8 mouse cellular contexts compared by ENCODE assay signal in the genomic region with DNA sequence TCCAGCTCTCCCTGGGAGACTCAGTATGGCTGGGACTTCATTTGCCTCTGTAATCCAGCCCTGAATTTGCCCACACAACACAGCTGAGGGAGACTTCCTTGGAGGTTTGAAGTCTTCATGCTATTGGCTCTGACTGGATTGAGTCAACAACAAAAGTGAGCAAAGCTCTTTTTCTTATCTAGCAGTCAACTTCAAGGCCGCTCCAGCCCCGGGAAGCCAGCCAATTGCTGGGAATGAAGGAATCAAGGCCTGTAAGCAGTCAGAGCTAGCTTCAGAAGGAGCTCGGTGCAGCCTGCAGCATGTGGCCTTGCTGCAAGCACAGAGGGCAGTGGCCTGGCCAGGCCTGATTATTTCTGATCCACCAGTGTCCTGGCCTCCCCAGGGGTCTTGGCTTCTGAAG. TPM values are rescaled to one million over a fixed set of nuclear protein-coding genes. Genes with fewer than 3 reads are reported as not detected.
DNase-seq lines count a peak whose midpoint lies in the region; ATAC-seq lines count a peak whose summit lies in the region.

No protein-coding gene starts in this region.

- 49% methylated on average over 3 of the region's 3 CpGs for WGBS in hindbrain, embryonic 13.5 days
- 58% methylated on average over 3 of the region's 3 CpGs for WGBS in hindbrain, embryonic 11.5 days
- WGBS in heart, embryonic 10.5 days: 6% methylated on average over 3 of the region's 3 CpGs
- 30% methylated on average over 3 of the region's 3 CpGs for WGBS in kidney, embryonic 15.5 days
- WGBS in stomach, embryonic 15.5 days: 1% methylated on average over 3 of the region's 3 CpGs

- DNase-seq in hindbrain, embryonic 11.5 days (ENCODE audit: low spot score): no peak
- DNase-seq in cerebellum, adult 9-11 months: peak; percentile 41
- peak; percentile 91 for DNase-seq in heart, embryonic 10.5 days (ENCODE audit: low spot score)
- peak; percentile 93 to 95 for DNase-seq in lung, adult 18-20 months

- no peak overlapping the region for H3K4me2 ChIP-seq in hindbrain, embryonic 13.5 days
- H3K4me2 ChIP-seq in hindbrain, embryonic 11.5 days (replicated peaks; ENCODE audit: low read depth, low read length): no peak overlapping the region
- no peak overlapping the region for H3K4me2 ChIP-seq in kidney, embryonic 15.5 days
- H3K4me2 ChIP-seq in stomach, embryonic 15.5 days: peak overlapping the region; percentile 23; the same call in 1 of the 2 replicates

- ATAC-seq in hindbrain, embryonic 13.5 days (ENCODE audit: low FRiP score): no peak
- ATAC-seq in hindbrain, embryonic 11.5 days (ENCODE audit: low FRiP score): no peak
- peak; percentile 44; the same call in 1 of the 2 replicates for ATAC-seq in kidney, embryonic 15.5 days (replicated peaks; ENCODE audit: low FRiP score)
- peak; percentile 89 for ATAC-seq in stomach, embryonic 15.5 days (ENCODE audit: insufficient read depth, low FRiP score, low read depth)
- ATAC-seq in inflammation-experienced regulatory T-cells, adult 6 months: no peak

- peaks cover 17% of the 10 kb centered on the region for H3K4me1 ChIP-seq in hindbrain, embryonic 13.5 days (replicated peaks)
- no peaks in the 10 kb centered on the region for H3K4me1 ChIP-seq in hindbrain, embryonic 11.5 days (replicated peaks; ENCODE audit: control insufficient read depth, insufficient read depth, low read length)
- H3K4me1 ChIP-seq in heart, embryonic 10.5 days: peaks cover 27% of the 10 kb centered on the region
- H3K4me1 ChIP-seq in kidney, embryonic 15.5 days: peaks cover 34% of the 10 kb centered on the region
- peaks cover 30% of the 10 kb centered on the region for H3K4me1 ChIP-seq in stomach, embryonic 15.5 days

- no peaks in the 10 kb centered on the region for H3K27me3 ChIP-seq in hindbrain, embryonic 13.5 days
- no peaks in the 10 kb centered on the region for H3K27me3 ChIP-seq in hindbrain, embryonic 11.5 days (ENCODE audit: control insufficient read depth, insufficient read depth, low read length)
- H3K27me3 ChIP-seq in heart, embryonic 10.5 days (ENCODE audit: insufficient read depth, poor library complexity, severe bottlenecking): peaks cover 8% of the 10 kb centered on the region
- no peaks in the 10 kb centered on the region for H3K27me3 ChIP-seq in kidney, embryonic 15.5 days
- H3K27me3 ChIP-seq in stomach, embryonic 15.5 days (replicated peaks): no peaks in the 10 kb centered on the region

- no peak overlapping the region for H3K4me3 ChIP-seq in hindbrain, embryonic 13.5 days
- H3K4me3 ChIP-seq in hindbrain, embryonic 11.5 days (ENCODE audit: low read depth, low read length): no peak overlapping the region
- H3K4me3 ChIP-seq in heart, embryonic 10.5 days: no peak overlapping the region
- no peak overlapping the region for H3K4me3 ChIP-seq in kidney, embryonic 15.5 days (replicated peaks)
- no peak overlapping the region for H3K4me3 ChIP-seq in stomach, embryonic 15.5 days (replicated peaks)

- no peak overlapping the region for H3K9ac ChIP-seq in hindbrain, embryonic 13.5 days
- H3K9ac ChIP-seq in hindbrain, embryonic 11.5 days (ENCODE audit: low read depth, low read length): no peak overlapping the region
- H3K9ac ChIP-seq in kidney, embryonic 15.5 days: no peak overlapping the region
- H3K9ac ChIP-seq in stomach, embryonic 15.5 days: no peak overlapping the region

- no peaks in the 10 kb centered on the region for H3K36me3 ChIP-seq in hindbrain, embryonic 13.5 days
- H3K36me3 ChIP-seq in hindbrain, embryonic 11.5 days (ENCODE audit: control insufficient read depth, insufficient read depth, low read length): no peaks in the 10 kb centered on the region
- no peaks in the 10 kb centered on the region for H3K36me3 ChIP-seq in heart, embryonic 10.5 days
- no peaks in the 10 kb centered on the region for H3K36me3 ChIP-seq in kidney, embryonic 15.5 days
- no peaks in the 10 kb centered on the region for H3K36me3 ChIP-seq in stomach, embryonic 15.5 days

- H3K27ac ChIP-seq in hindbrain, embryonic 13.5 days: peak overlapping the region; percentile 41; the same call in 1 of the 2 replicates
- H3K27ac ChIP-seq in hindbrain, embryonic 11.5 days (ENCODE audit: low read depth, low read length): no peak overlapping the region
- peak overlapping the region; percentile 79; the same call in 1 of the 2 replicates for H3K27ac ChIP-seq in heart, embryonic 10.5 days
- peak overlapping the region; percentile 72 for H3K27ac ChIP-seq in kidney, embryonic 15.5 days
- peak overlapping the region; percentile 96 for H3K27ac ChIP-seq in stomach, embryonic 15.5 days

- H3K9me3 ChIP-seq in hindbrain, embryonic 13.5 days: no peaks in the 10 kb centered on the region
- H3K9me3 ChIP-seq in hindbrain, embryonic 11.5 days (ENCODE audit: control insufficient read depth, low read length): no peaks in the 10 kb centered on the region
- no peaks in the 10 kb centered on the region for H3K9me3 ChIP-seq in heart, embryonic 10.5 days
- no peaks in the 10 kb centered on the region for H3K9me3 ChIP-seq in kidney, embryonic 15.5 days (replicated peaks)
- no peaks in the 10 kb centered on the region for H3K9me3 ChIP-seq in stomach, embryonic 15.5 days

RNA-seq across cellular contexts. Expression of gene Doc2b, which starts 16.1 kb away (rescaled TPM):
- polyA plus RNA-seq in hindbrain, embryonic 13.5 days (2015; fragmentation: Nextera tagmentation; extraction: Ambion mirVana): 1.4 and 1.7 TPM in 2 replicates
- polyA plus RNA-seq in hindbrain, embryonic 11.5 days (2014; fragmentation: Nextera tagmentation; extraction: Ambion mirVana): 0.24 and 0.62 TPM in 2 replicates
- polyA plus RNA-seq in heart, embryonic 10.5 days (2016; fragmentation: Nextera tagmentation; extraction: Ambion mirVana): 0.04 and 0.18 TPM in 2 replicates
- polyA plus RNA-seq in kidney, embryonic 15.5 days (2015; fragmentation: Nextera tagmentation; extraction: Ambion mirVana): 1.0 and 1.4 TPM in 2 replicates
- 1.4 and 1.5 TPM in 2 replicates for polyA plus RNA-seq in stomach, embryonic 15.5 days (2015; fragmentation: Nextera tagmentation; extraction: Ambion mirVana)
- not detected for polyA plus RNA-seq in inflammation-experienced regulatory T-cells, adult 6 months (2017; shearing (Covaris generic))

Comparison
In these comparisons a context has a peak if more than half of its experiments do, and no peak if none do; other contexts are left out.
1. ATAC-seq: peak in kidney, embryonic 15.5 days (single experiment) and stomach, embryonic 15.5 days (single experiment); none in hindbrain, embryonic 13.5 days (single experiment), hindbrain, embryonic 11.5 days (single experiment) and inflammation-experienced regulatory T-cells, adult 6 months (single experiment).